Comparison of ENCODE assay signal across 16 mouse cellular contexts in genomic region chr4:56867761-56868160, GRCm38 (mm10).
"Had no signal": no experiment of that assay in that cellular context is flagged by ENCODE, and none has a peak within 500 bp of the region (broad histone marks: within the 10 kb centered on the region; RNA-seq: fewer than 3 reads in every experiment).

No protein-coding gene starts in this region.

- H3K9me3 ChIP-seq: intestine, embryonic 15.5 days; limb, embryonic 10.5 days; limb, embryonic 13.5 days; liver, embryonic 12.5 days; liver, embryonic 15.5 days; lung, embryonic 15.5 days; megakaryocyte, embryonic 14.5 days; midbrain, embryonic 10.5 days; midbrain, embryonic 15.5 days; neural tube, embryonic 12.5 days had no signal

- H3K4me2 ChIP-seq: intestine, embryonic 15.5 days; limb, embryonic 13.5 days; liver, embryonic 12.5 days; liver, embryonic 15.5 days; lung, embryonic 15.5 days; midbrain, embryonic 15.5 days; neural tube, embryonic 12.5 days had no signal

- DNase-seq: liver; lung, adult 18-20 months; lung, postnatal 10 days; thymus, adult 18-20 months; thymus, postnatal 36 days had no signal

- H3K27me3 ChIP-seq: intestine, embryonic 15.5 days; limb, embryonic 13.5 days; liver, embryonic 12.5 days; liver, embryonic 15.5 days; lung, embryonic 15.5 days; megakaryocyte, embryonic 14.5 days; midbrain, embryonic 15.5 days; neural tube, embryonic 12.5 days had no signal

- H3K4me3 ChIP-seq: intestine, embryonic 15.5 days; limb, embryonic 10.5 days; limb, embryonic 13.5 days; liver, embryonic 12.5 days; liver, embryonic 15.5 days; lung, embryonic 15.5 days; megakaryocyte, embryonic 14.5 days; midbrain, embryonic 10.5 days; midbrain, embryonic 15.5 days; neural tube, embryonic 12.5 days had no signal

- H3K9ac ChIP-seq: intestine, embryonic 15.5 days; limb, embryonic 13.5 days; liver, embryonic 12.5 days; liver, embryonic 15.5 days; lung, embryonic 15.5 days; midbrain, embryonic 15.5 days; neural tube, embryonic 12.5 days had no signal

- H3K27ac ChIP-seq: intestine, embryonic 15.5 days; limb, embryonic 10.5 days; limb, embryonic 13.5 days; liver, embryonic 12.5 days; liver, embryonic 15.5 days; lung, embryonic 15.5 days; midbrain, embryonic 10.5 days; midbrain, embryonic 15.5 days; neural tube, embryonic 12.5 days had no signal

- H3K36me3 ChIP-seq: intestine, embryonic 15.5 days; liver, embryonic 15.5 days; midbrain, embryonic 15.5 days had no signal

- ATAC-seq: hindbrain, embryonic 16.5 days; intestine, embryonic 15.5 days; liver, embryonic 12.5 days; midbrain, embryonic 15.5 days had no signal
